Mouse (Mus musculus): ENCODE data around the gene Itgb6.

GRCm38 (mm10) chr2:60613857-60614228 lies 108.6 kb downstream of the Itgb6 start:
- TF ChIP-seq CTCF (IDR thresholded peaks at IDR 0.05; ENCODE audit: extremely low read depth, insufficient read length, insufficient replicate concordance, low read depth, low read length), result no peak
- no peak for TF ChIP-seq POLR2A (IDR thresholded peaks at IDR 0.05; ENCODE audit: low read depth, low read length)

Data from small intestine, adult 2 months (tissue).